Comparison of ENCODE assay signal across 8 mouse cellular contexts in genomic region chr4:53159767-53160166, GRCm38 (mm10). TPM values are rescaled to one million over a fixed set of nuclear protein-coding genes. Genes with fewer than 3 reads are reported as not detected.
A peak's percentile ranks its signal among the peaks of the same experiment; 100 is the strongest.
DNase-seq lines count a peak whose midpoint lies in the region; ATAC-seq and TF ChIP-seq lines count a peak whose summit lies in the region.

Gene Abca1, minus strand, starts transcription at chr4:53159895.

- no peaks in the 10 kb centered on the region for H3K9me3 ChIP-seq in megakaryocyte, embryonic 14.5 days

- peak; percentile 94 for DNase-seq in adipocyte (ENCODE audit: low spot score)
- DNase-seq in gastrocnemius, postnatal 25 days = peak; percentile 92
- peak; percentile 78 to 88 for DNase-seq in left cerebral cortex, adult 9 months (ENCODE audit: low spot score in 2 of 2)
- peak; percentile 80 to 88 for DNase-seq in right cerebral cortex, adult 2 months (ENCODE audit: low spot score in 2 of 2)
- DNase-seq in urinary bladder, postnatal 10 days (ENCODE audit: low spot score) = peak; percentile 80

- H3K27ac ChIP-seq in cortical plate, adult 2 months (ENCODE audit: insufficient read depth, low read length) = peak within 1 kb of the TSS; percentile 95

- H3K36me3 ChIP-seq in megakaryocyte, embryonic 14.5 days (replicated peaks; ENCODE audit: low read length) = no peaks in the 10 kb centered on the region

- peak within 1 kb of the TSS; percentile 93 for H3K4me3 ChIP-seq in cortical plate, adult 2 months (ENCODE audit: insufficient read depth, low read length)
- H3K4me3 ChIP-seq in megakaryocyte, embryonic 14.5 days (replicated peaks) = peak within 1 kb of the TSS; percentile 88

- peaks cover 2% of the 10 kb centered on the region; the same call in 1 of the 2 replicates for H3K4me1 ChIP-seq in cortical plate, adult 2 months (ENCODE audit: control insufficient read depth, insufficient read depth, low read length)
- peaks cover 19% of the 10 kb centered on the region for H3K4me1 ChIP-seq in megakaryocyte, embryonic 14.5 days

- TF ChIP-seq POLR2A in cortical plate, adult 2 months (IDR thresholded peaks at IDR 0.05; ENCODE audit: extremely low read depth, insufficient read depth, low read length) = peak; percentile 73

- peaks cover 27% of the 10 kb centered on the region for H3K27me3 ChIP-seq in megakaryocyte, embryonic 14.5 days (replicated peaks)

- ATAC-seq in inflammation-experienced regulatory T-cells, adult 6 months = peak; percentile 94

- no peak for TF ChIP-seq CTCF in cortical plate, adult 2 months (IDR thresholded peaks at IDR 0.05; ENCODE audit: extremely low read depth, insufficient read depth, low read length)

RNA-seq across cellular contexts. Expression of gene Abca1, which starts in this region (rescaled TPM):
- polyA plus RNA-seq in cortical plate, adult 2 months (2012; rRNA removed) = 8.3 and 9.0 TPM in 2 replicates
- 1 to 10 TPM; 4.8 to 9.4 TPM for total RNA-seq in gastrocnemius, postnatal 25 days (2021)
- polyA plus RNA-seq in inflammation-experienced regulatory T-cells, adult 6 months (2017; shearing (Covaris generic)) = 1 to 10 TPM in 2 of 3 experiments, under 1 TPM in 1; 0.18 to 3.0 (median 2.6) TPM
- 0.77 TPM in 1 of 2 replicates, not detected in the other for polyA plus RNA-seq in megakaryocyte, embryonic 14.5 days (2012; ENCODE audit: insufficient read depth, low replicate concordance)

Comparison
In these comparisons a context has a peak if more than half of its experiments do, and no peak if none do; other contexts are left out.
1. Peak in every context shown above with its lines: DNase-seq, ATAC-seq, H3K4me3 ChIP-seq and H3K27ac ChIP-seq.